Mouse (Mus musculus): ENCODE results near the gene Mc3r. TPM values are rescaled to one million over a fixed set of nuclear protein-coding genes. Genes with fewer than 3 reads are reported as not detected.

The Mc3r gene
- polyA plus RNA-seq, 1 experiment from 2014 or later: not detected

- H3K9ac ChIP-seq (ENCODE audit: low read length): no peak overlapping the region
- no peaks in the 10 kb centered on the region for H3K9me3 ChIP-seq (replicated peaks; ENCODE audit: control insufficient read depth, low read length)
- WGBS: 32% methylated on average over 14 of the region's 14 CpGs
- no peak overlapping the region for H3K4me3 ChIP-seq (replicated peaks; ENCODE audit: low read length)
- no peaks in the 10 kb centered on the region for H3K4me1 ChIP-seq (ENCODE audit: control insufficient read depth, insufficient read depth, low read length)
- H3K36me3 ChIP-seq (ENCODE audit: control insufficient read depth, insufficient read depth, low read length): no peaks in the 10 kb centered on the region
- no peak overlapping the region for H3K4me2 ChIP-seq (ENCODE audit: low read depth, low read length)
- no peaks in the 10 kb centered on the region for H3K27me3 ChIP-seq (ENCODE audit: control insufficient read depth, insufficient read depth, low read length)
- no peak overlapping the region for H3K27ac ChIP-seq (ENCODE audit: low read length)
- no peak for ATAC-seq (ENCODE audit: insufficient read depth, low FRiP score)
These were observed 51.0 kb downstream of the Mc3r start for GRCm38 (mm10) chr2:172299126-172299921.

Other genes with a start within 250 kb of the Mc3r start
- gene Cbln4, start 205.0 kb upstream of the Mc3r start, polyA plus RNA-seq (2015; fragmentation: Nextera tagmentation; extraction: Ambion mirVana): 0.36 and 0.37 TPM in 2 replicates
- gene Fam210b, start 97.1 kb downstream of the Mc3r start, polyA plus RNA-seq (2015; fragmentation: Nextera tagmentation; extraction: Ambion mirVana): 21.6 and 23.6 TPM in 2 replicates
- gene Aurka, start 122.0 kb downstream of the Mc3r start, polyA plus RNA-seq (2015; fragmentation: Nextera tagmentation; extraction: Ambion mirVana): 81.6 and 82.0 TPM in 2 replicates
- gene Cstf1, start 122.2 kb downstream of the Mc3r start, polyA plus RNA-seq (2015; fragmentation: Nextera tagmentation; extraction: Ambion mirVana): 30.1 and 31.2 TPM in 2 replicates
- gene Cass4, start 145.3 kb downstream of the Mc3r start, polyA plus RNA-seq (2015; fragmentation: Nextera tagmentation; extraction: Ambion mirVana): 0.18 and 0.44 TPM in 2 replicates
- 69.8 and 73.7 TPM in 2 replicates for gene Rtf2, start 192.1 kb downstream of the Mc3r start, polyA plus RNA-seq (2015; fragmentation: Nextera tagmentation; extraction: Ambion mirVana)
- gene Gcnt7, start 210.1 kb downstream of the Mc3r start, polyA plus RNA-seq (2015; fragmentation: Nextera tagmentation; extraction: Ambion mirVana): 1.8 and 2.0 TPM in 2 replicates
- gene Fam209, start 224.0 kb downstream of the Mc3r start, polyA plus RNA-seq (2015; fragmentation: Nextera tagmentation; extraction: Ambion mirVana): not detected in 2 replicates